Mouse (Mus musculus) kidney, postnatal 0 days (tissue): Measurements from ENCODE around the gene Aff1. TPM values are rescaled to one million over a fixed set of nuclear protein-coding genes. Genes with fewer than 3 reads are reported as not detected.

Experiments used
- ATAC-seq: fragments of 200-750 bp; cut with Nextera tagmentation; replicated peaks from 2 replicates; pipeline ENCODE4 v1.8.0; 2017; ENCODE audit warnings: low read depth, moderate number of reproducible peaks, moderate TSS enrichment, moderate library complexity; ENCODE audit not compliant: low FRiP score
- DNase-seq: peaks from one replicate; pipeline ENCODE4 v3.0.0-alpha.2; 2016; ENCODE audit warnings: low spot score
- H3K27ac ChIP-seq: fragments of 300-500 bp; sonication (generic); 2 replicates; pipeline ENCODE4 v1.5.1; 2014; ENCODE audit warnings: mild to moderate bottlenecking
- H3K27me3 ChIP-seq: fragments of 300-500 bp; sonication (generic); 2 replicates; pipeline ENCODE4 v1.6.1; 2014; ENCODE audit warnings: low read length, mixed read lengths; ENCODE audit not compliant: insufficient read depth
- H3K36me3 ChIP-seq: fragments of 300-500 bp; sonication (generic); 2 replicates; pipeline ENCODE4 v1.6.1; 2014; ENCODE audit warnings: low read length, mixed read lengths; ENCODE audit not compliant: insufficient read depth
- H3K4me1 ChIP-seq: fragments of 300-500 bp; sonication (generic); replicated peaks from 2 replicates; pipeline ENCODE4 v1.6.1; 2014; ENCODE audit warnings: antibody characterized with exemption, low read length, mixed read lengths; ENCODE audit not compliant: insufficient read depth
- H3K4me2 ChIP-seq: fragments of 300-500 bp; sonication (generic); 2 replicates; pipeline ENCODE4 v1.6.1; 2014; ENCODE audit warnings: mild to moderate bottlenecking, low read length, moderate library complexity, mixed read lengths
- H3K4me3 ChIP-seq: fragments of 300-500 bp; sonication (generic); replicated peaks from 2 replicates; pipeline ENCODE4 v1.5.1; 2014; ENCODE audit warnings: low read depth, low read length
- H3K9ac ChIP-seq: fragments of 300-500 bp; sonication (generic); 2 replicates; pipeline ENCODE4 v1.6.1; 2014; ENCODE audit warnings: low read depth, low read length
- H3K9me3 ChIP-seq: fragments of 300-500 bp; sonication (generic); replicated peaks from 2 replicates; pipeline ENCODE4 v1.6.1; 2016; ENCODE audit warnings: low read length, inconsistent platforms, mixed read lengths
- CTCF ChIP-seq: IDR thresholded peaks from 2 replicates; pipeline ENCODE4 v1.5.1; 2016; ENCODE audit warnings: antibody characterized with exemption, low read depth, mild to moderate bottlenecking, moderate library complexity
- WGBS: fragments of 180-500 bp; shearing (Covaris S2); extraction: QIAGEN DNeasy Blood & Tissue Kit; methylation state at CpG from one replicate; pipeline ENCODE4 v1.1.7; 2014; 5-methylcytosine and 5-hydroxymethylcytosine counted together
- polyA plus RNA-seq: library from polyadenylated mRNA; unstranded; fragments of >200 nt; fragmentation: Nextera tagmentation; extraction: Ambion mirVana; gene quantifications from 2 replicates; pipeline ENCODE4 v1.2.1, GENCODE M21; 2015

The Aff1 gene
- polyA plus RNA-seq, 1 experiment from 2014 or later = 14.3 TPM

DNA sequence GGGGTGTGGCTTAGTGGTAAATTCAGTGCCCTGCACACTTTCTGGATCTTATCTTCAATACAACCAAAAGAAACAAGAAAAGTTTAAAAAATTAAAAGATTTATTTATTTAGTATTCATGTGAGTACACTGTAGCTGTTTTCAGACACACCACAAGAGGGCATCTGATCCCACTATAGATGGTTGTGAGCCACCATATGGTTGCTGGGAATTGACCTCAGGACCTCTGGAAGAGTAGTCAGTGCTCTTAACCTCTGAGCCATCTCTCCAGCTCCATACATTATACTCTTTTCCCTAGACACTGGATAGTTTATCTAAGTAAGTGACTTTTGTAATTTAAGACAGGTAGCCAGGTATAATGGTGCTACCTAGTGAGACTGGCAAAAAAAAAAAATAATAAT is 1.0 kb upstream of the Aff1 start:
- H3K4me3 ChIP-seq = no peak overlapping the region
- no peak overlapping the region for H3K27ac ChIP-seq
- 0 out of 2 replicates have a peak, but pooled peaks cover 5% of the 10 kb centered on the region for H3K4me1 ChIP-seq
- H3K9ac ChIP-seq = no peak overlapping the region
- peak; percentile 44; the same call in 1 of the 2 replicates for TF ChIP-seq CTCF
- peak overlapping the region; percentile 100 for H3K4me2 ChIP-seq
- 0 out of 2 replicates have a peak, but pooled peaks cover 3% of the 10 kb centered on the region for H3K27me3 ChIP-seq
- DNase-seq (no peak), ATAC-seq (no peak)
- H3K36me3 ChIP-seq = no peaks in the 10 kb centered on the region
- H3K9me3 ChIP-seq = no peaks in the 10 kb centered on the region

DNA sequence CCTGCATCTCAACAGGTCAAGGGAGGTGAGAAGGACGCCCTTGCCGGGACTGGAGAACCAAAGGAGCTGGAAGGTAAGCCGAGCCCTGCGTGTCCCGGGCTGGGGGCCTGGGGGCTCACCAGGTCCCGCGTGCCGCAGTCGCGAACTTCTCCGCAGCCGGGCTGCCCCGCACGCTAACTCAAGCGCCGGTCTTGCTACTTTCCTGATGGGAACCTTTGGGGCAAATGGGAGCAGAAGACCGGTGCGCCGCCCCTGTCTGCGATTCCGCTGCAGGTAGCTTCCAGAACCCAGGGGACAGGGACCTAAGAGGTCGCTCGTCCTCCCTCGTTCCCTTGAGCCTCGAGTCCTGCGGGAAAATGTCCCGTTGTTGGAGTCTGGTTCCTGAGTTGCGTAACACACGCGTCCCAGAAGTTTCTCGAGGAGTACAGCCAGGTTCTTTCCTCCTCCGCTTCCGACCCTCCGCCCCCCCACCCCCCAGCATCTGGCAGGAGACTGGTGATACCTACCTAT is 412 bp downstream of the Aff1 start:
- TF ChIP-seq CTCF = no peak
- peak overlapping the region; percentile 77; the same call in 1 of the 2 replicates for H3K27ac ChIP-seq
- 0 out of 2 replicates have a peak, but pooled peaks cover 5% of the 10 kb centered on the region for H3K4me1 ChIP-seq
- H3K4me3 ChIP-seq = peak overlapping the region; percentile 63
- peak; percentile 27; the same call in 1 of the 2 replicates for ATAC-seq
- H3K9me3 ChIP-seq = no peaks in the 10 kb centered on the region
- H3K36me3 ChIP-seq = no peaks in the 10 kb centered on the region
- 1% methylated on average over 34 of the region's 34 CpGs for WGBS
- peak overlapping the region; percentile 100 for H3K4me2 ChIP-seq
- H3K9ac ChIP-seq = peak overlapping the region; percentile 60
- H3K27me3 ChIP-seq = 0 out of 2 replicates have a peak, but pooled peaks cover 3% of the 10 kb centered on the region
- DNase-seq = peak; percentile 14

- Histone ChIP-seq H3K36me3 (no peaks in the 10 kb centered on the region), H3K9ac (peak overlapping the region; percentile 60), H3K4me2 (peak overlapping the region; percentile 100), H3K4me1 (0 out of 2 replicates have a peak, but pooled peaks cover 5% of the 10 kb centered on the region), H3K9me3 (no peaks in the 10 kb centered on the region), H3K27me3 (0 out of 2 replicates have a peak, but pooled peaks cover 3% of the 10 kb centered on the region), H3K27ac (peak overlapping the region; percentile 77), H3K4me3 (peak overlapping the region; percentile 63)
- ATAC-seq = peak; percentile 25; the same call in 1 of the 2 replicates
- WGBS = under 1% methylated on average over 28 of the region's 28 CpGs
- TF ChIP-seq CTCF = no peak
- DNase-seq = peak; percentile 37
Observed at GRCm38 (mm10) chr5:103693041-103693641, 967 bp downstream of the Aff1 start.

GRCm38 (mm10) chr5:103694094-103694493 is 1.9 kb downstream of the Aff1 start:
- H3K4me2 ChIP-seq = peak overlapping the region; percentile 100
- no peak overlapping the region for H3K9ac ChIP-seq
- ATAC-seq (no peak), DNase-seq (no peak)
- H3K27me3 ChIP-seq = 0 out of 2 replicates have a peak, but pooled peaks cover 3% of the 10 kb centered on the region
- 53% methylated on average over 6 of the region's 6 CpGs for WGBS
- no peaks in the 10 kb centered on the region for H3K36me3 ChIP-seq
- no peak for TF ChIP-seq CTCF
- H3K4me3 ChIP-seq = peak overlapping the region; percentile 63; the same call in 1 of the 2 replicates
- H3K27ac ChIP-seq = no peak overlapping the region
- 0 out of 2 replicates have a peak, but pooled peaks cover 5% of the 10 kb centered on the region for H3K4me1 ChIP-seq
- H3K9me3 ChIP-seq = no peaks in the 10 kb centered on the region

DNA sequence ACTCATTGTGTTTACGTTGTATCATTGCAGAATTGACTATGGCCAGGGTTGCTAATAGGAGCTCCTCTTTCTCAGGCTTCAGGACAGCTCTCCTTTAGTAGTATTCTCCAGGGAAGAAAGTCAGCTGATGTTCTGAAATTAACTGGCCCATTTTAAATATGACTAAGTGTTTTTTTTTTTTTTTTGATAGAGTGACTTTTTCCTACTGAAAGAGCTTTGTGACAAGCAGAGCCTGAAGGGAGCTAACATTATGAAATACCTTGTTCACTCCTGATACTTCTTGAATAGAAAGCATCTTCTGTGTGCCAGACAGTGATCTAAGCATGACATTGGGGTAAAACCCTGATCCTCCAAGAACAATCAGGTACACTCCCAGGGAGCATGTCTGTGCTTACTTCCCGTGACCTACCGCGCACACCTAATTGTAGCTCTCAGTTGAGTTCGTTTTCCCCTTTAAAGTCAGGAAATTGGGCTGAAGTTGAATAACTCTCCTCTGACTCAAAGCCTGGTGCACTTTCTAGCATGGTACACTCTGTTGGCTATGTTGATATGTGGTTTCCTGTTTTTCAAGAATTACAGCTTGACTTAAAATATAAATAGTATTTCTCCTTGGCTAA is 5.8 kb downstream of the Aff1 start:
- no peak for TF ChIP-seq CTCF
- H3K4me1 ChIP-seq = no peaks in the 10 kb centered on the region
- H3K4me2 ChIP-seq = no peak overlapping the region
- H3K4me3 ChIP-seq = no peak overlapping the region
- H3K27ac ChIP-seq = no peak overlapping the region
- no peak for DNase-seq
- no peaks in the 10 kb centered on the region for H3K36me3 ChIP-seq
- no peaks in the 10 kb centered on the region for H3K9me3 ChIP-seq
- ATAC-seq = no peak
- H3K27me3 ChIP-seq = 0 out of 2 replicates have a peak, but pooled peaks cover 3% of the 10 kb centered on the region
- 67% methylated on average over 5 of the region's 5 CpGs for WGBS
- no peak overlapping the region for H3K9ac ChIP-seq

- TF ChIP-seq CTCF = no peak
Observed at GRCm38 (mm10) chr5:103698577-103698976, 6.4 kb downstream of the Aff1 start.

More at GRCm38 (mm10) chr5:103698577-103698976, 6.4 kb downstream of the Aff1 start:
- H3K4me1 ChIP-seq = no peaks in the 10 kb centered on the region
- 0 out of 2 replicates have a peak, but pooled peaks cover 3% of the 10 kb centered on the region for H3K27me3 ChIP-seq
- no peak overlapping the region for H3K4me3 ChIP-seq
- no peak overlapping the region for H3K9ac ChIP-seq
- no peaks in the 10 kb centered on the region for H3K9me3 ChIP-seq
- WGBS = 70% methylated on average over 4 of the region's 4 CpGs
- H3K4me2 ChIP-seq = no peak overlapping the region
- DNase-seq (no peak), ATAC-seq (no peak)
- H3K27ac ChIP-seq = no peak overlapping the region
- no peaks in the 10 kb centered on the region for H3K36me3 ChIP-seq
